Mouse (Mus musculus): ENCODE measurements around the gene Cdan1. TPM values are rescaled to one million over a fixed set of nuclear protein-coding genes. Genes with fewer than 3 reads are reported as not detected.

Gene Cdan1
- polyA plus RNA-seq, 1 experiment from 2014 or later: 7.8 TPM

DNA sequence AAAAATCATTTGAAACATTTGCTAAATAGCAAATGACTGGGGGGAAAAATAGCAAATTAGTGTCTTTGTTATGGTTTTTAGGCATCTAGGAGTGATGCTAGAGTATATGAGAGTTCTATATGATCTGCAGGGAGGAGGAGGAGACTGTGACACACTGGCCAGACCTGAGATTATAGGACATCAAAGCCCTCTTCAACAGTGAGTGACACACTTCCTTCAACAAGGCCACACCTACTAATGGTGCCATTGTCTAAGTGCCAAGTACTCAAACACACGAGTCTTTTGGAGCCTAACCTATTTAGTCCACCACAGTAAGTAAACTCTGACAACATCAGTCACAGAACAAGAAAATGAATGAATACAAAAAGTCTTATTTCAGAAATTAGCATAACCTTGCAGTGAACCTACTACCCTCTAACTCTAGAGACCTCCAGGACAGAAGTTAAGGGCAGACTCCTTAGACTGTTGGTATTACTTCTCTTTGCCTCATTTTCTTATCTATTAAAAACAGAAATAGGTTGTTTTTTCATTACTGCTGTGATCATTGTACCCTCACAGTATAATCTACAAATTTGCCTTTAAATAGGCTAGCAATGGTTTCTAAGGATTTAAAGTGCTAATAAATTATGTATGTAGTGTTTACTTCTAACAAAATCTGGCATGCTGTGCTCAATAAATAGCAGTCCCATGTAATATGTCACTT is 22.8 kb downstream of the Cdan1 start:
- no peak overlapping the region for H3K9ac ChIP-seq (ENCODE audit: low read length)
- H3K4me3 ChIP-seq (ENCODE audit: low read depth, low read length): no peak overlapping the region
- no peak for DNase-seq (ENCODE audit: low spot score)
- no peak for ATAC-seq (replicated peaks; ENCODE audit: low FRiP score)
- 58% methylated on average over 1 of the region's 1 CpGs for WGBS
- H3K36me3 ChIP-seq (ENCODE audit: control insufficient read depth, insufficient read depth, low read length): no peaks in the 10 kb centered on the region
- H3K27ac ChIP-seq (ENCODE audit: low read depth, low read length): no peak overlapping the region
- no peak overlapping the region for H3K4me2 ChIP-seq (ENCODE audit: low read depth, low read length, severe bottlenecking)
- no peaks in the 10 kb centered on the region for H3K4me1 ChIP-seq (replicated peaks; ENCODE audit: control insufficient read depth, insufficient read depth, low read length)
- no peaks in the 10 kb centered on the region for H3K9me3 ChIP-seq (ENCODE audit: control insufficient read depth, low read length)
- no peaks in the 10 kb centered on the region for H3K27me3 ChIP-seq (ENCODE audit: control insufficient read depth, insufficient read depth, low read length)

DNA sequence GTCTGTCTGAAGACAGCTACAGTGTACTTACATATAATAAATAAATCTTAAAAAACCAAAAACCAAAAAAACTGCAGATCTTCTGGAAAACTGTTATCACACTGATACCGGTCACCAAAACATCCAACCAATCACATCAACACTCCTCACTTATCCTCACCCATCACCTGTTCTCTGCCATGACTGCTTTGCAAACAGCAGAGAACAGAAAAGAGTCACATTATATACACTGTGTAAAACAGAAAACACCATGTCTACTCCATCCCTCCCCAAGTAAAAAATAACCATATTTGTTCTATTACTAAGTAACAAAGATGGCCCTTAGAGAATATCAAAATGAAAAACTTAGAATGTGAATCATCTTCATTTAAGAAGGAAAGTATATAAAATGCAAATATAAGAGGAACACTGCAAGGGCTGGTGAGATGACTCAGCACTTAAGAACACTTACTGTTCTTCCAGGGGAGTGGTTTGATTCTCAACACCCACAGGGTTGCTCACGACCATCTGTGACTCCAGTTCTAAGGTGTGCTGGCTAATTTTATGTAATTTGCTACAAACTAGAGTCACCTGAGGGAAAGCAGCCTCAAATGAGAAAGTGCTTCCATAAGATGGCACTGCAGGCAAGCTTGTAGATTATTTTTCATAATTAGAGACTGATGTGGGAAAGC is 79.5 kb downstream of the Cdan1 start:
- WGBS: 90% methylated on average over 2 of the region's 2 CpGs
- Histone ChIP-seq H3K27ac (ENCODE audit: low read depth, low read length) (no peak overlapping the region), H3K4me1 (replicated peaks; ENCODE audit: control insufficient read depth, insufficient read depth, low read length) (no peaks in the 10 kb centered on the region), H3K4me2 (ENCODE audit: low read depth, low read length, severe bottlenecking) (no peak overlapping the region), H3K36me3 (ENCODE audit: control insufficient read depth, insufficient read depth, low read length) (no peaks in the 10 kb centered on the region), H3K4me3 (ENCODE audit: low read depth, low read length) (no peak overlapping the region), H3K27me3 (ENCODE audit: control insufficient read depth, insufficient read depth, low read length) (no peaks in the 10 kb centered on the region), H3K9me3 (ENCODE audit: control insufficient read depth, low read length) (no peaks in the 10 kb centered on the region), H3K9ac (ENCODE audit: low read length) (no peak overlapping the region)
- ATAC-seq (replicated peaks; ENCODE audit: low FRiP score): no peak
- DNase-seq (ENCODE audit: low spot score): no peak

DNA sequence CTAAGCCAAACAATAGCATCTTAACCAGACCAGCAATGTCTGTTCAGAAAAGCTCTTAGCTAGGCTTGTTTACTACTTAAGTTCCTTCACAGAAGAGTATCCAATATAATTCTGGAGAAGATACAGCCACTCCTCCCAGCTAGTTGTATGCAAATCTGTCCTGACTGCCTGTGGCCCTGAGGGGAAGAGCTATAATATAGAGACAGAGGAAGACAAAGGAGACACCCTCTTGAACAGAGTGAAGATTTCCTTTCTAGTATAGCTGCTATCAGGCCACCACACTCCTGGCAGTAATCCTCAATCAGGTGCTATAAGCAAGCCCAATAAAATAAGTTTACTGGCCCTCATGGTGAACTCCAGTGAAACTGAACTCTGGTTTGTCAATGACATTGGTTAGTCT is 88.0 kb downstream of the Cdan1 start:
- Histone ChIP-seq H3K9ac (ENCODE audit: low read length) (no peak overlapping the region), H3K4me2 (ENCODE audit: low read depth, low read length, severe bottlenecking) (no peak overlapping the region), H3K9me3 (ENCODE audit: control insufficient read depth, low read length) (no peaks in the 10 kb centered on the region), H3K36me3 (ENCODE audit: control insufficient read depth, insufficient read depth, low read length) (no peaks in the 10 kb centered on the region), H3K27ac (ENCODE audit: low read depth, low read length) (no peak overlapping the region), H3K4me1 (replicated peaks; ENCODE audit: control insufficient read depth, insufficient read depth, low read length) (no peaks in the 10 kb centered on the region), H3K27me3 (ENCODE audit: control insufficient read depth, insufficient read depth, low read length) (no peaks in the 10 kb centered on the region), H3K4me3 (ENCODE audit: low read depth, low read length) (no peak overlapping the region)
- ATAC-seq (replicated peaks; ENCODE audit: low FRiP score) (no peak), DNase-seq (ENCODE audit: low spot score) (no peak)

DNA sequence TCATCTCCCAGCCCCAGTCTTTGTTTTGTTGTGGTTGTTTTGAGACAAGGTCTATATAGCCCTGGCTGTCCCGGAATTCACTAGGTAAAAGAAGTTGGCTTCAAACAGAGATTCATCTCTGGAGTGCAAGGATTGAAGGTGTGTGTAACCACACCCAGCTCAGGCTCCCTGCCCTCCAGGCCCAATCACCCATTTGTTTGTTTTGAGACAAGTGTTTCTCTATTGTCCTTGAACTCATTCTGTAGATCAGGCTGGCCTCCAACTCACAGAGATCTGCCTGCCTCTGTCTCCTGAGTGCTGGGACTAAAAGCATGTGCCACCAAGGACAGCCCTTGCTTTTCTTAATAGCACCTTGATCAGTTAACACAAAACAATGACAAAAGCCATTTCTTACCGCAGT is 101.9 kb downstream of the Cdan1 start:
- no peak for ATAC-seq (replicated peaks; ENCODE audit: low FRiP score)
- H3K36me3 ChIP-seq (ENCODE audit: control insufficient read depth, insufficient read depth, low read length): no peaks in the 10 kb centered on the region; the same call in 1 of the 2 replicates

DNA sequence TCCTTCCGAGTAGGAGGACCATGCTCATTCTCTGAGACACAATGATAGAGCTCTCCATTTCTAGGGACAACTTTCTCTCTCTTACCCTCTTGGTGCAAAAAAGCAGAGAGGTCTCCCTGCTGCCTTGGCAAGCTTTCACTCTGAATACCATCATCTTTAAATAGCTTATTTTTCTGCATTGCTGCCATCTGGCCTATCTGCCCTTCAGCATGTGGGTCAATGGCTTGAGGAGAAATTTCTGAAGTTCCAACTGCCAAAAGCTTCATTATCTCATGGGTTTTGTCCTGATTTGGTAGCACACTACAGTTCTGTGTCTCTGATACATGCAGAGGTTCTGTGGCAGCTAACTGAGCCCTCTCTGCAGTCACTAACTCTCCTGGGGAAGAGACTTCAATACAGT is 104.4 kb downstream of the Cdan1 start:
- H3K4me1 ChIP-seq (replicated peaks; ENCODE audit: control insufficient read depth, insufficient read depth, low read length): no peaks in the 10 kb centered on the region
- no peaks in the 10 kb centered on the region for H3K9me3 ChIP-seq (ENCODE audit: control insufficient read depth, low read length)
- ATAC-seq (replicated peaks; ENCODE audit: low FRiP score) (no peak), DNase-seq (ENCODE audit: low spot score) (no peak)
- H3K9ac ChIP-seq (ENCODE audit: low read length): no peak overlapping the region
- H3K4me2 ChIP-seq (ENCODE audit: low read depth, low read length, severe bottlenecking): no peak overlapping the region
- H3K27me3 ChIP-seq (ENCODE audit: control insufficient read depth, insufficient read depth, low read length): no peaks in the 10 kb centered on the region
- H3K36me3 ChIP-seq (ENCODE audit: control insufficient read depth, insufficient read depth, low read length): no peaks in the 10 kb centered on the region; the same call in 1 of the 2 replicates
- H3K27ac ChIP-seq (ENCODE audit: low read depth, low read length): no peak overlapping the region
- 91% methylated on average over 1 of the region's 1 CpGs for WGBS
- no peak overlapping the region for H3K4me3 ChIP-seq (ENCODE audit: low read depth, low read length)

More for the DNA sequence above, 101.9 kb downstream of the Cdan1 start:
- Histone ChIP-seq H3K27me3 (ENCODE audit: control insufficient read depth, insufficient read depth, low read length) (no peaks in the 10 kb centered on the region), H3K9ac (ENCODE audit: low read length) (no peak overlapping the region), H3K27ac (ENCODE audit: low read depth, low read length) (no peak overlapping the region), H3K4me1 (replicated peaks; ENCODE audit: control insufficient read depth, insufficient read depth, low read length) (no peaks in the 10 kb centered on the region), H3K9me3 (ENCODE audit: control insufficient read depth, low read length) (no peaks in the 10 kb centered on the region), H3K4me2 (ENCODE audit: low read depth, low read length, severe bottlenecking) (no peak overlapping the region), H3K4me3 (ENCODE audit: low read depth, low read length) (no peak overlapping the region)
- WGBS: 94% methylated on average over 2 of the region's 2 CpGs
- no peak for DNase-seq (ENCODE audit: low spot score)

DNA sequence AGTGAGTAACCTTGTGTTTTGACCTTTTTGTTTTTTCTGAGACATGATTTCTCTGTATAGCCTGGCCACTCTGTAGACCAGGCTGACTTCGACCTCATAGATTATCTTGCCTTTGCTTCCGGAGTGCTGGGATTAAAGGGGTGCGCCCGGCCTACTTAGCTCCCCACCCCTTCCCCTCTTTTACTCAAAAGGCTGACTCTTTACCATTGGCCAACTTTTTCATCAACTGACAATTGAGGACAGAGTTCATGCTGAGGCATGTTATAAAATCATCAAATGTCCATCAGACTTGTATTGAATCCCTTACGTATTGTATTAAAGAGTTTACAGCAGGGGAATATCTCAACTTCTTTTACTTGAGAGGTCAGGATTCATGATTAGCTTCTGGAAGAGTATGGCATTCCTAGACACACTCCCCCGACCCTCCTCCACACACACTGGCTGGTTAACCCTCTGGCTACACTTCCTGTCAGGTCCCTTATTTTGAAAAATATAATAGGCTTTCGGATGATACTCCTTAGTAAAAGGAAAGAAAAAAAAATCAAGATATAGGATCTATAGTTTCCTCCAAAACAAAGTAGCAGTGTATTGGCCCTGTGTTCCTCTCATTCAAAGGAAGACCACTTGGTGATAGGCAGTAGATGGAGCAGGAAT is 117.9 kb downstream of the Cdan1 start:
- H3K9me3 ChIP-seq (ENCODE audit: control insufficient read depth, low read length): no peaks in the 10 kb centered on the region
- peaks cover 15% of the 10 kb centered on the region for H3K4me1 ChIP-seq (replicated peaks; ENCODE audit: control insufficient read depth, insufficient read depth, low read length)
- no peaks in the 10 kb centered on the region for H3K27me3 ChIP-seq (ENCODE audit: control insufficient read depth, insufficient read depth, low read length)
- ATAC-seq (replicated peaks; ENCODE audit: low FRiP score): no peak; the same call in 1 of the 2 replicates
- H3K4me3 ChIP-seq (ENCODE audit: low read depth, low read length): peak overlapping the region; percentile 95
- 34% methylated on average over 7 of the region's 7 CpGs for WGBS
- H3K4me2 ChIP-seq (ENCODE audit: low read depth, low read length, severe bottlenecking): peak overlapping the region; percentile 98; the same call in 1 of the 2 replicates
- H3K27ac ChIP-seq (ENCODE audit: low read depth, low read length): peak overlapping the region; percentile 84
- H3K36me3 ChIP-seq (ENCODE audit: control insufficient read depth, insufficient read depth, low read length): no peaks in the 10 kb centered on the region; the same call in 1 of the 2 replicates
- DNase-seq (ENCODE audit: low spot score): no peak
- peak overlapping the region; percentile 91 for H3K9ac ChIP-seq (ENCODE audit: low read length)

DNA sequence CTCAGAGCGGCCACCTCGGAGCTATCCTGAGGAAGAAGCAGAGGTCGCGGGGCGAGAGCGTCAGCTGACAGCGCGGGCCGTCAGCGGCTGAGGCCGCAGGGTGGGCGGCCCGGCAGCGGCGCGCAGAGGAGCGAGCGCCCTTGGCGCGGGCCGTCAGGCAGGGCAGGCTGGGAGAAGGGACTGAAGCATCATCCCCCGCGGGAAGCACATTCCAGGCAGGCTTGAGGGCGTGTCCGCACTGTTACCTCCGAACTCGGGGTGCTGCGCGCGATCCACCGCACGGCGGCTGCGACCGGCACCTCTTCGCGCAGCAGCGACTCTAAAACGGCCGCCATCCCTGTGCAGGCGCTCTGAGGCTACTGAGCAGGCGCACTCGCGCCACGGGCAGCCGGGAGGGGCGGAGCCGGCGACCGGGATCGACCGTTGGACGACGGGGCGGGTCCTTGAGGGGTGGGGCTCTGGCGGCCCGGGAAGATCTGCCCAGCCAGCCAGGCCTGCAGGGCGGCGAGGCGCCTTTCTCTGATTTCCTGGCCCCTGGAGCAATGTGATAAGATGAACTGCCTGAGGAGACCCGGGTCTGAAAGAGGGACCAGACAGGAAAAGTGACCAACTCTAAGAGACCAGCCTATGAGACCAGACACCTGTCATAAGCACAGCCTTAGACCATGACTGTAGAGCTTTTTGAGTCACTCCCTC is 118.6 kb downstream of the Cdan1 start:
- WGBS: under 1% methylated on average over 59 of the region's 61 CpGs
- Histone ChIP-seq H3K4me1 (replicated peaks; ENCODE audit: control insufficient read depth, insufficient read depth, low read length) (peaks cover 15% of the 10 kb centered on the region), H3K9ac (ENCODE audit: low read length) (peak overlapping the region; percentile 91), H3K36me3 (ENCODE audit: control insufficient read depth, insufficient read depth, low read length) (no peaks in the 10 kb centered on the region; the same call in 1 of the 2 replicates), H3K4me3 (ENCODE audit: low read depth, low read length) (peak overlapping the region; percentile 95), H3K4me2 (ENCODE audit: low read depth, low read length, severe bottlenecking) (peak overlapping the region; percentile 98), H3K9me3 (ENCODE audit: control insufficient read depth, low read length) (no peaks in the 10 kb centered on the region), H3K27me3 (ENCODE audit: control insufficient read depth, insufficient read depth, low read length) (no peaks in the 10 kb centered on the region), H3K27ac (ENCODE audit: low read depth, low read length) (peak overlapping the region; percentile 84)
- DNase-seq (ENCODE audit: low spot score): peak; percentile 98
- peak; percentile 98 for ATAC-seq (replicated peaks; ENCODE audit: low FRiP score)

DNA sequence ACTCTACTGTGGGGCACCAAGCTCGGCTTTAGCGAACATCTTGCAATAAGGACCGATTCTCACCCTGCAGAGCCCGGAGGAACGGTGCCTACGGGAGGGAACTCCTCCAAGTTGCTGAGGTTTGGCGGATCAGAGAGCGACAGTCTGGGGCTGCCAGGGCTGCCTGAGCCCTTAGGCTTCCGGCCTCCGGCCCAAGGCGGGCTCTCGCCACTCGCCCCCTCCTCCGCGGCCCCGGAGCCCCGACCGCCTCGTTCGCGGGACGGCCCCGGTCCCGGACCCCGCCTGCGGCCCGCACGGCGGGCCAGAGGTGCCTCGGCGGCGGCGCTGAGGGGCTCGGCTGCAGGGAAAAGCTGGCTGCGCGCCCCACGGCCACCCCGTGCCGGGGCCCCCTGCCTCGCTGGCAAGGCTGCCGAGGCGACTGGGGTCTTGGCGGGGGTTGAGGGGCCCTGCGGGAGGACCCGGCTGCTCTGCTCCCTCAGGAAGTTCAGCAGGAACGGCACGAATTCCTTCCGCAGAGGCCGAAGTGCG is 119.2 kb downstream of the Cdan1 start:
- Histone ChIP-seq H3K9ac (ENCODE audit: low read length) (peak overlapping the region; percentile 91), H3K4me1 (replicated peaks; ENCODE audit: control insufficient read depth, insufficient read depth, low read length) (peaks cover 15% of the 10 kb centered on the region), H3K9me3 (ENCODE audit: control insufficient read depth, low read length) (no peaks in the 10 kb centered on the region), H3K36me3 (ENCODE audit: control insufficient read depth, insufficient read depth, low read length) (peaks cover 4% of the 10 kb centered on the region; the same call in 1 of the 2 replicates), H3K27ac (ENCODE audit: low read depth, low read length) (peak overlapping the region; percentile 84), H3K27me3 (ENCODE audit: control insufficient read depth, insufficient read depth, low read length) (no peaks in the 10 kb centered on the region), H3K4me3 (ENCODE audit: low read depth, low read length) (peak overlapping the region; percentile 95), H3K4me2 (ENCODE audit: low read depth, low read length, severe bottlenecking) (peak overlapping the region; percentile 98)
- ATAC-seq (replicated peaks; ENCODE audit: low FRiP score) (peak; percentile 40), DNase-seq (ENCODE audit: low spot score) (no peak)
- 1% methylated on average over 50 of the region's 50 CpGs for WGBS
